Mouse (Mus musculus): ENCODE data around the gene Pmepa1. TPM values are rescaled to one million over a fixed set of nuclear protein-coding genes. Genes with fewer than 3 reads are reported as not detected.

Gene Pmepa1
- polyA plus RNA-seq, 1 experiment = 5.3 TPM

- TF ChIP-seq GATA1 (IDR thresholded peaks at IDR 0.05; ENCODE audit: borderline replicate concordance, low read length) (no peak), FLI1 (IDR thresholded peaks at IDR 0.05; ENCODE audit: low read length) (no peak)
These were observed 52.8 kb downstream of the Pmepa1 start for GRCm38 (mm10) chr2:173223496-173223895.

DNA sequence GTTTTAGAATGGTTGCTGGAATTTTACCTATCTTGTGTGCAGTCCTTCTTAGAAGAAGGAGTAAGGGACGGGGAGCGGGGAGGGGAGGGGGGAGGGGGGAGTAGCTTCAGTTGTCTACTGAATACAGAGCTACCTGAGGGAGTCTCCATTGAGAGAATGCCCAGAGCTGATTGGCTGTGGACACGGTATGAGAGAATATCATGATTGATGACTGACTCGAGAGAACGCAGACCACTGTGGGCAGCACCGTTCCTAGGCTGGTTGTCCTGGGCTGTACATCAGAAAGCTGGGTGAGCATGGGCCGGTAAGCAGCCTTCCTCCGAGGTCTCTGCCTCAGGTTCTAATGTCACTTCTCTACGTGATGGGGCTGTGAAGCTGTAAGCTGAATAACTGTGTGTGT lies 55.6 kb downstream of the Pmepa1 start:
- Histone ChIP-seq H3K4me3 (replicated peaks) (no peak overlapping the region), H3K27me3 (replicated peaks) (peaks cover 55% of the 10 kb centered on the region), H3K9me3 (no peaks in the 10 kb centered on the region), H3K36me3 (replicated peaks; ENCODE audit: low read length) (no peaks in the 10 kb centered on the region), H3K4me1 (peaks cover 23% of the 10 kb centered on the region)
- TF ChIP-seq GATA1 (IDR thresholded peaks at IDR 0.05; ENCODE audit: borderline replicate concordance, low read length) (no peak), FLI1 (IDR thresholded peaks at IDR 0.05; ENCODE audit: low read length) (no peak)

More at GRCm38 (mm10) chr2:173223496-173223895, 52.8 kb downstream of the Pmepa1 start:
- H3K4me3 ChIP-seq (replicated peaks) = no peak overlapping the region
- H3K36me3 ChIP-seq (replicated peaks; ENCODE audit: low read length) = no peaks in the 10 kb centered on the region
- peaks cover 21% of the 10 kb centered on the region for H3K4me1 ChIP-seq
- no peaks in the 10 kb centered on the region for H3K9me3 ChIP-seq
- peaks cover 32% of the 10 kb centered on the region for H3K27me3 ChIP-seq (replicated peaks)

DNA sequence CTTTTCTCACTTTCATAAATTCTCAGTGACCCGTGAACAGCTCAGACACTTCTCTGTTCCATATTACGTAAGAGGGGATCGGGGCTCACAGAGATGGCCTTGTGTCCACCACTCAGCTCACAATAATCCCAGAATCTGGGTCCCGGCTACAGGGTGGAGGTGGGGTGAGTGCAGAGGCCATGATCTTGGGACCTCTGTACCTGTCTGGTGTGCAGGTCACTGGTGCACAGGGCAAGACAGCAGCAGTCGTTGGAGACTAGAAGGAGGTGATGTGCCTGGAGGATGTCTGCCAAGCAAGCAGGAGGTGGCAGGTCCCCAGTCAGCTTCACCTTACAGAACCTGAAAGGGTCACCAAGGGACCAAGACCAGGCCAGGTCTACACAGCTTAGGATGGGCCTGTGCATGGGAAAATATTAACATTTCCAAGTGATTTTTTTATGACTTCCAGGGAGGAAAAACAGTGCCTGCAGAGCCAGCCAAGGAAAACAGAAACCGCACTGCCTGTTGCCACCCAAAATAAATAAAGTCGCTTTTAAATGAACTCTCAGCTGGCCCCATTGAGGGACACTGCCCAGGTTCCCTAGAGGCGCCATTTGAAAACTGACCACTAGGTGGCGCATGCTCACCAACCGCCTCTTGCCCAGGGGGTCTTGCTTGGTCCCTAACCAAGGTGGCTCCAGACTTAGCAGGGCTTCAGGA lies 56.9 kb downstream of the Pmepa1 start:
- H3K9me3 ChIP-seq = no peaks in the 10 kb centered on the region
- H3K4me3 ChIP-seq (replicated peaks) = peak overlapping the region; percentile 80
- no peaks in the 10 kb centered on the region for H3K36me3 ChIP-seq (replicated peaks; ENCODE audit: low read length)
- TF ChIP-seq FLI1 (IDR thresholded peaks at IDR 0.05; ENCODE audit: low read length) = no peak
- no peak for TF ChIP-seq GATA1 (IDR thresholded peaks at IDR 0.05; ENCODE audit: borderline replicate concordance, low read length)
- H3K4me1 ChIP-seq = peaks cover 20% of the 10 kb centered on the region
- peaks cover 53% of the 10 kb centered on the region for H3K27me3 ChIP-seq (replicated peaks)

DNA sequence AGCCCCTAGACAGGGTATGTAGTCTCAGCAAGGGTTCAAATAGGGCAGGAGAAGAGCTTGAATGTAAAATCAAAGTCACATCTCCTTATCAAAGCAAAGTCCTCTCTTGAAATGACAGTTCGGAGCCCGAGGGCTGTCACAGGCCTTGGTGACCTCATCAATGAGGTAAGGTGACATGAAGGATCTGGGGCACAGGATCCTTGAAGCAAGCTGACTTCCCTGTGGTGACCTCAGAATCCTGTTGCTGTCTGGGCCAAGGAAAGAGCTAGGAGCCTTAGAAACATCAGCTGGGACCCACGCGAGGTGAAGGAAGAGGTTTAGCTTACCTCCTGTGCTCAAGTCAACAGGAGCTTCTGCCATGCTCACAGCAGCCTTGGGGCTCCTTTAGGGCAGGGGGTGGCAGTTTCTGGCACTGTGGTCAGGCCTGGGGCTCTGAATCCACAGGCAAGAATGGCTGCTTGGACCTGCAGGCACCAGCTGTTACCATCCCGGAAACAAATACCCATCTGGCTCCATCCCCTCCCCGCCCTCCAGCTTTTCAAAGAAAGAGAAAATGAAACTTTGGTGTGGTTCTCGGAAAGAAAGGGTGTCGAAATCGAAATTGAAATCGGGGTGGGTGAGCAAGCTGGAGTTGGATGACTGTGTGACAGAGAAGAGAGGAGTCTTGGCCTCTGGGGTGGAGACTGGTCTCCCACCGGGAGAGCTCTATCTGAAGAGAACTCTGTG lies 57.8 kb downstream of the Pmepa1 start, which contains the start of gene Zbp1:
Gene Zbp1, minus strand, starts transcription at position 508 of the 726 bp plus-strand sequence.
- Histone ChIP-seq H3K4me1 (peaks cover 15% of the 10 kb centered on the region), H3K4me3 (replicated peaks) (peak within 1 kb of the TSS; percentile 80), H3K27me3 (replicated peaks) (peaks cover 53% of the 10 kb centered on the region), H3K36me3 (replicated peaks; ENCODE audit: low read length) (no peaks in the 10 kb centered on the region), H3K9me3 (no peaks in the 10 kb centered on the region)
- no peak for TF ChIP-seq FLI1 (IDR thresholded peaks at IDR 0.05; ENCODE audit: low read length)
- no peak for TF ChIP-seq GATA1 (IDR thresholded peaks at IDR 0.05; ENCODE audit: borderline replicate concordance, low read length)

- Histone ChIP-seq H3K4me1 (peaks cover 15% of the 10 kb centered on the region), H3K9me3 (no peaks in the 10 kb centered on the region), H3K36me3 (replicated peaks; ENCODE audit: low read length) (no peaks in the 10 kb centered on the region), H3K4me3 (replicated peaks) (no peak overlapping the region), H3K27me3 (replicated peaks) (peaks cover 49% of the 10 kb centered on the region)
- no peak for TF ChIP-seq GATA1 (IDR thresholded peaks at IDR 0.05; ENCODE audit: borderline replicate concordance, low read length)
- TF ChIP-seq FLI1 (IDR thresholded peaks at IDR 0.05; ENCODE audit: low read length) = no peak
These were observed 58.5 kb downstream of the Pmepa1 start for GRCm38 (mm10) chr2:173217763-173218258.

GRCm38 (mm10) chr2:173217246-173217645 lies 59.1 kb downstream of the Pmepa1 start:
- no peak overlapping the region for H3K4me3 ChIP-seq (replicated peaks)
- peaks cover 54% of the 10 kb centered on the region for H3K27me3 ChIP-seq (replicated peaks)
- H3K36me3 ChIP-seq (replicated peaks; ENCODE audit: low read length) = no peaks in the 10 kb centered on the region
- TF ChIP-seq GATA1 (IDR thresholded peaks at IDR 0.05; ENCODE audit: borderline replicate concordance, low read length) (no peak), FLI1 (IDR thresholded peaks at IDR 0.05; ENCODE audit: low read length) (no peak)
- peaks cover 14% of the 10 kb centered on the region for H3K4me1 ChIP-seq
- H3K9me3 ChIP-seq = no peaks in the 10 kb centered on the region

GRCm38 (mm10) chr2:173216840-173217239 lies 59.5 kb downstream of the Pmepa1 start:
- H3K36me3 ChIP-seq (replicated peaks; ENCODE audit: low read length) = no peaks in the 10 kb centered on the region
- no peak overlapping the region for H3K4me3 ChIP-seq (replicated peaks)
- TF ChIP-seq FLI1 (IDR thresholded peaks at IDR 0.05; ENCODE audit: low read length) (no peak), GATA1 (IDR thresholded peaks at IDR 0.05; ENCODE audit: borderline replicate concordance, low read length) (no peak)
- no peaks in the 10 kb centered on the region for H3K9me3 ChIP-seq
- peaks cover 11% of the 10 kb centered on the region for H3K4me1 ChIP-seq
- peaks cover 57% of the 10 kb centered on the region for H3K27me3 ChIP-seq (replicated peaks)

DNA sequence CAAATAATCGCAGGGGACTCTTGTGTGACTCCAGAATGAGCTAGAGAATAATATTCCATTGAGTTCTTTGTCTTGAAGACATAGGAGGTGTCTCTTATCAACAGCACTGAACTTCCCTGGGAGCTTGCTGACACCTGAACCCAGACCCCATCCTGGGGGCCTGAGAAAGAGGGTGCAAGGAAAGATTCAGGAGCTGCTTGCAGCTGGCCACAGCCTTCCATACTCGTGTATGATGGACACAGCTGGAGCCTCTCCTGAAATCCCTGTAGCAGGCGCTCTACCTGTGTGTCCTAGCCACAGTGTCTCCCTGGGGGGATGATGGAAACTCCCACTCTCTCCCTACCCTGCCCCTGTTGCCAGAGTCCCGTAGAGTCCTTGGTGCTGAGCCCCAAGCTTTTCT lies 64.1 kb downstream of the Pmepa1 start:
- Histone ChIP-seq H3K36me3 (replicated peaks; ENCODE audit: low read length) (no peaks in the 10 kb centered on the region), H3K27me3 (replicated peaks) (peaks cover 44% of the 10 kb centered on the region), H3K9me3 (no peaks in the 10 kb centered on the region), H3K4me1 (no peaks in the 10 kb centered on the region), H3K4me3 (replicated peaks) (no peak overlapping the region)
- TF ChIP-seq FLI1 (IDR thresholded peaks at IDR 0.05; ENCODE audit: low read length) (no peak), GATA1 (IDR thresholded peaks at IDR 0.05; ENCODE audit: borderline replicate concordance, low read length) (no peak)

GRCm38 (mm10) chr2:173209091-173209815 lies 67.1 kb downstream of the Pmepa1 start:
- Histone ChIP-seq H3K9me3 (peaks cover 11% of the 10 kb centered on the region), H3K4me3 (replicated peaks) (no peak overlapping the region), H3K36me3 (replicated peaks; ENCODE audit: low read length) (no peaks in the 10 kb centered on the region), H3K4me1 (no peaks in the 10 kb centered on the region), H3K27me3 (replicated peaks) (peaks cover 29% of the 10 kb centered on the region)
- TF ChIP-seq FLI1 (IDR thresholded peaks at IDR 0.05; ENCODE audit: low read length) = no peak
- no peak for TF ChIP-seq GATA1 (IDR thresholded peaks at IDR 0.05; ENCODE audit: borderline replicate concordance, low read length)
